Mouse (Mus musculus): ENCODE data around the gene Adck1. TPM values are rescaled to one million over a fixed set of nuclear protein-coding genes. Genes with fewer than 3 reads are reported as not detected.

Gene Adck1
- total and polyA plus RNA-seq, 2 experiments from 2014 or later: 22.1 to 30.3 TPM

- no peak for TF ChIP-seq EP300 (IDR thresholded peaks at IDR 0.05; ENCODE audit: low read depth)
- TF ChIP-seq CTCF (IDR thresholded peaks at IDR 0.05; ENCODE audit: low read depth): no peak
Measured at GRCm38 (mm10) chr12:88426926-88427325, 66.6 kb downstream of the Adck1 start.

GRCm38 (mm10) chr12:88428735-88429134 lies 68.4 kb downstream of the Adck1 start:
- TF ChIP-seq CTCF (IDR thresholded peaks at IDR 0.05; ENCODE audit: low read depth) (no peak), EP300 (IDR thresholded peaks at IDR 0.05; ENCODE audit: low read depth) (no peak)
- Histone ChIP-seq H3K4me1 (ENCODE audit: control insufficient read depth, insufficient read depth) (peaks cover 6% of the 10 kb centered on the region; the same call in 1 of the 2 replicates), H3K27me3 (ENCODE audit: control insufficient read depth, insufficient read depth, low read length) (no peaks in the 10 kb centered on the region), H3K9ac (replicated peaks; ENCODE audit: low read depth, low read length) (no peak overlapping the region), H3K36me3 (replicated peaks; ENCODE audit: control insufficient read depth, insufficient read depth, low read length) (no peaks in the 10 kb centered on the region), H3K4me3 (ENCODE audit: low read depth, low read length) (no peak overlapping the region), H3K4me2 (ENCODE audit: low read depth, low read length) (no peak overlapping the region), H3K27ac (ENCODE audit: low read depth) (no peak overlapping the region), H3K9me3 (replicated peaks; ENCODE audit: control insufficient read depth, low read length) (no peaks in the 10 kb centered on the region)
- WGBS: 41% methylated on average over 2 of the region's 2 CpGs
- peak; percentile 61 for ATAC-seq (ENCODE audit: insufficient read depth, low read depth)
- peak; percentile 9 for DNase-seq (ENCODE audit: low spot score)

More at GRCm38 (mm10) chr12:88426926-88427325, 66.6 kb downstream of the Adck1 start:
- no peaks in the 10 kb centered on the region for H3K9me3 ChIP-seq (replicated peaks; ENCODE audit: control insufficient read depth, low read length)
- H3K4me1 ChIP-seq (ENCODE audit: control insufficient read depth, insufficient read depth): peaks cover 6% of the 10 kb centered on the region; the same call in 1 of the 2 replicates
- DNase-seq (ENCODE audit: low spot score): no peak
- no peak overlapping the region for H3K4me3 ChIP-seq (ENCODE audit: low read depth, low read length)
- 95% methylated on average over 3 of the region's 3 CpGs for WGBS
- H3K9ac ChIP-seq (replicated peaks; ENCODE audit: low read depth, low read length): no peak overlapping the region
- no peaks in the 10 kb centered on the region for H3K36me3 ChIP-seq (replicated peaks; ENCODE audit: control insufficient read depth, insufficient read depth, low read length)
- no peak overlapping the region for H3K27ac ChIP-seq (ENCODE audit: low read depth)
- ATAC-seq (ENCODE audit: insufficient read depth, low read depth): no peak
- no peak overlapping the region for H3K4me2 ChIP-seq (ENCODE audit: low read depth, low read length)
- no peaks in the 10 kb centered on the region for H3K27me3 ChIP-seq (ENCODE audit: control insufficient read depth, insufficient read depth, low read length)

GRCm38 (mm10) chr12:88432277-88432676 lies 71.9 kb downstream of the Adck1 start:
- Histone ChIP-seq H3K4me2 (ENCODE audit: low read depth, low read length) (no peak overlapping the region), H3K27ac (ENCODE audit: low read depth) (no peak overlapping the region), H3K4me1 (ENCODE audit: control insufficient read depth, insufficient read depth) (peaks cover 6% of the 10 kb centered on the region; the same call in 1 of the 2 replicates), H3K27me3 (ENCODE audit: control insufficient read depth, insufficient read depth, low read length) (no peaks in the 10 kb centered on the region), H3K36me3 (replicated peaks; ENCODE audit: control insufficient read depth, insufficient read depth, low read length) (no peaks in the 10 kb centered on the region), H3K4me3 (ENCODE audit: low read depth, low read length) (no peak overlapping the region), H3K9ac (replicated peaks; ENCODE audit: low read depth, low read length) (no peak overlapping the region), H3K9me3 (replicated peaks; ENCODE audit: control insufficient read depth, low read length) (no peaks in the 10 kb centered on the region)
- DNase-seq (ENCODE audit: low spot score) (no peak), ATAC-seq (ENCODE audit: insufficient read depth, low read depth) (no peak)
- WGBS: 67% methylated on average over 4 of the region's 4 CpGs
- TF ChIP-seq EP300 (IDR thresholded peaks at IDR 0.05; ENCODE audit: low read depth) (no peak), CTCF (IDR thresholded peaks at IDR 0.05; ENCODE audit: low read depth) (no peak)

GRCm38 (mm10) chr12:88433171-88433570 lies 72.8 kb downstream of the Adck1 start:
- Histone ChIP-seq H3K9ac (replicated peaks; ENCODE audit: low read depth, low read length) (no peak overlapping the region), H3K27me3 (ENCODE audit: control insufficient read depth, insufficient read depth, low read length) (no peaks in the 10 kb centered on the region), H3K4me3 (ENCODE audit: low read depth, low read length) (no peak overlapping the region), H3K4me2 (ENCODE audit: low read depth, low read length) (no peak overlapping the region), H3K4me1 (ENCODE audit: control insufficient read depth, insufficient read depth) (peaks cover 6% of the 10 kb centered on the region; the same call in 1 of the 2 replicates), H3K9me3 (replicated peaks; ENCODE audit: control insufficient read depth, low read length) (no peaks in the 10 kb centered on the region), H3K27ac (ENCODE audit: low read depth) (no peak overlapping the region), H3K36me3 (replicated peaks; ENCODE audit: control insufficient read depth, insufficient read depth, low read length) (no peaks in the 10 kb centered on the region)
- ATAC-seq (ENCODE audit: insufficient read depth, low read depth): no peak
- TF ChIP-seq CTCF (IDR thresholded peaks at IDR 0.05; ENCODE audit: low read depth) (no peak), EP300 (IDR thresholded peaks at IDR 0.05; ENCODE audit: low read depth) (no peak)
- 92% methylated on average over 7 of the region's 7 CpGs for WGBS
- DNase-seq (ENCODE audit: low spot score): no peak

GRCm38 (mm10) chr12:88436962-88437750 lies 76.8 kb downstream of the Adck1 start:
- H3K27me3 ChIP-seq (ENCODE audit: control insufficient read depth, insufficient read depth, low read length): no peaks in the 10 kb centered on the region
- H3K4me2 ChIP-seq (ENCODE audit: low read depth, low read length): no peak overlapping the region
- DNase-seq (ENCODE audit: low spot score): no peak
- peak; percentile 55; the same call in 1 of the 2 replicates for ATAC-seq (ENCODE audit: insufficient read depth, low read depth)
- TF ChIP-seq CTCF (IDR thresholded peaks at IDR 0.05; ENCODE audit: low read depth): no peak
- TF ChIP-seq EP300 (IDR thresholded peaks at IDR 0.05; ENCODE audit: low read depth): no peak
- no peak overlapping the region for H3K9ac ChIP-seq (replicated peaks; ENCODE audit: low read depth, low read length)
- no peaks in the 10 kb centered on the region for H3K9me3 ChIP-seq (replicated peaks; ENCODE audit: control insufficient read depth, low read length)
- H3K4me1 ChIP-seq (ENCODE audit: control insufficient read depth, insufficient read depth): no peaks in the 10 kb centered on the region
- no peak overlapping the region for H3K4me3 ChIP-seq (ENCODE audit: low read depth, low read length)
- no peak overlapping the region for H3K27ac ChIP-seq (ENCODE audit: low read depth)
- 70% methylated on average over 15 of the region's 15 CpGs for WGBS
- peaks cover 12% of the 10 kb centered on the region for H3K36me3 ChIP-seq (replicated peaks; ENCODE audit: control insufficient read depth, insufficient read depth, low read length)
